In genomic region chr8:4141721-4142120, GRCm38 (mm10) we compare ENCODE assay signal across 1 mouse cellular context.
TF ChIP-seq lines count a peak whose summit lies in the region.

No protein-coding gene starts in this region.

TF ChIP-seq in MEL, 35 proteins besides CTCF, POLR2A, EP300 and RAD21 (continued from another document):
- TF ChIP-seq E2F4 (IDR thresholded peaks at IDR 0.05; ENCODE audit: borderline replicate concordance, low read depth, low read length) (no peak), NELFE (IDR thresholded peaks at IDR 0.05; ENCODE audit: low read depth, low read length) (no peak), MYC (IDR thresholded peaks at IDR 0.05; ENCODE audit: low read depth, low read length) (no peak), BHLHE40 (IDR thresholded peaks at IDR 0.05; ENCODE audit: borderline replicate concordance, low read depth, low read length) (no peak)
